Mouse (Mus musculus): ENCODE measurements around the gene Phf19. TPM values are rescaled to one million over a fixed set of nuclear protein-coding genes. Genes with fewer than 3 reads are reported as not detected.
A peak's percentile ranks its signal among the peaks of the same experiment; 100 is the strongest.

The Phf19 gene
- polyA plus RNA-seq, 1 experiment: 1.2 TPM

DNA sequence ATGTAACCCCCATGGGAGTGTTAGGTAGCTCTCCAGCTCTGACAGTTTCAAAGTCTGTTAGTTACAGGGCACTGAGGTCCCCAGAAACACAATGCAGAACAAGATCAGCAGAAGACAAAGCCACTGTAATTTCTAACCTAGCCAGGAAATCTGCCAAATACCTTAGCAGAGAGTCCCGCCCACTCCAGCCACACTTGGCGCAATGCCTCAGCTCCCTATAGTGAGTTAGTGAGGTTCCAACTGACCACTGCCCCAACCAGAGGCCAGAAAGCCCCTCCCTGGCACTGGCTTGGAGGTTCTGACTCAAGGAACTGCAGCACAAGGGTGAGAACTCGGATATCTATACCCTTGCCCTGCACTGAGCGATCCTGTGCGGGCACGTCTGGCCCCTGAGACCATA is 11.1 kb downstream of the Phf19 start:
- Histone ChIP-seq H3K27me3 (replicated peaks) (peaks cover 4% of the 10 kb centered on the region), H3K4me3 (replicated peaks) (no peak overlapping the region), H3K9me3 (no peaks in the 10 kb centered on the region), H3K36me3 (replicated peaks; ENCODE audit: low read length) (peaks cover 26% of the 10 kb centered on the region), H3K4me1 (peaks cover 55% of the 10 kb centered on the region)
- no peak for TF ChIP-seq GATA1 (IDR thresholded peaks at IDR 0.05; ENCODE audit: borderline replicate concordance, low read length)
- no peak for TF ChIP-seq FLI1 (IDR thresholded peaks at IDR 0.05; ENCODE audit: low read length)

DNA sequence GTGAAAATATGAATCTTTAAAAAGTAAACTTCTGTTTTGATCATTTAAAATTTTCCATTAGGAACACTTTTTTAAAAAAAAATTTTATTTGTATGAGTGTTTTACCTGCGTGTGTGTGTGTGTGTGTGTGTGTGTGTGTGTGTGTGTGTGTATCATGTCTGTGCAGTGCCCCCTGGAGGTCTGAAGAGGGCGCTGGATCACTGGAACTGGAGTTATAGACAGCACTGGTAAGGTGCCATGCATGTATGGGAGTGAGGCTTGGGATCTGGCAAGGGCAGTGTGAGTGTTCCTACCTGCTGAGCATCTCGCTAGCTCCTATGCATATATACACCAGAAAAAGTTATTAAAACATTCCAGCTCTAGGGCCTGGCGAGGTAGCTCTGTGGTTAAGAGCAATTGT is 12.1 kb downstream of the Phf19 start:
- TF ChIP-seq GATA1 (IDR thresholded peaks at IDR 0.05; ENCODE audit: borderline replicate concordance, low read length) (no peak), FLI1 (IDR thresholded peaks at IDR 0.05; ENCODE audit: low read length) (no peak)
- Histone ChIP-seq H3K4me3 (replicated peaks) (no peak overlapping the region), H3K4me1 (peaks cover 57% of the 10 kb centered on the region), H3K36me3 (replicated peaks; ENCODE audit: low read length) (peaks cover 30% of the 10 kb centered on the region), H3K9me3 (no peaks in the 10 kb centered on the region), H3K27me3 (replicated peaks) (peaks cover 4% of the 10 kb centered on the region)

DNA sequence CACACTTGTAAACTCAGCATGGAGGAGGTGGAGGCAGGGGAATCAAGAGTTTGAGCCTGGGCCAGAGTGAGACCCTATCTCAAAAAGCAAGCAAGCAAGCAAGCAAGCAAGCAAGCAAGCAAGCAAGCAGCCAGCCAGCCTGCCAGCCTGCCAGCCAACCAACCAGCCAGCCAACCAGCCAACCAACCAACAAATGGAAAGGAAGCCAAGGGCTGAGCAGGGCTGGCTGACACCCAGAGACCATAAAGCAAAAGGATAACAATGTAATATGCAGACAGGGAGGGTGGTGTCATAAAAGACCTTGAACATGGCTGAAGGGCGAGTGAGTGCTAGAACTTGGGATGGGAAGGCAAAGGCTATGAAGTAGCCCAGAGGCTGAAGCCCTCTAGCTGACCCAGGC is 13.4 kb downstream of the Phf19 start:
- no peak overlapping the region for H3K4me3 ChIP-seq (replicated peaks)
- H3K9me3 ChIP-seq: no peaks in the 10 kb centered on the region
- TF ChIP-seq FLI1 (IDR thresholded peaks at IDR 0.05; ENCODE audit: low read length): no peak
- no peak for TF ChIP-seq GATA1 (IDR thresholded peaks at IDR 0.05; ENCODE audit: borderline replicate concordance, low read length)
- peaks cover 11% of the 10 kb centered on the region for H3K27me3 ChIP-seq (replicated peaks)
- H3K4me1 ChIP-seq: peaks cover 52% of the 10 kb centered on the region
- peaks cover 39% of the 10 kb centered on the region for H3K36me3 ChIP-seq (replicated peaks; ENCODE audit: low read length)

DNA sequence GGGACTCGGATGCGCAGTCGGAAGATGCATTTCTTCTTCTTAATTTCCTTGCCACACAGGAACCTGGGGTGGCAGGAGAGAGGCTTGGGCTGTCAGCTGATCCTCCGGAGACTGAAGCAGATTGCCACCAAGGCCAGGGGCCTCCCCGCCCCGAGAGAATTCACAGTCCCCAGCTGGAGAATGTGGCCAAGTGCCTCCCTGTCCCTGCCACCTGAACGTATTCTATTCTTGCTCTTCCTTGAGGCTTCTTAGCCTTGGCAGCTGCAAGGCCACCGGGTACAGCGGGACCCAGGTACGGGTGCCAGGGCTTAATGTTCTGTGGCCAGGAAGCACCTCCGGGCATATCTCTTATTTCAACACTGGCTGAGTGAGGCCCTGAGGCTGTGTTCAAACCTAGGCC is 14.1 kb downstream of the Phf19 start:
- peaks cover 13% of the 10 kb centered on the region for H3K27me3 ChIP-seq (replicated peaks)
- H3K4me3 ChIP-seq (replicated peaks): no peak overlapping the region
- no peak for TF ChIP-seq GATA1 (IDR thresholded peaks at IDR 0.05; ENCODE audit: borderline replicate concordance, low read length)
- peaks cover 52% of the 10 kb centered on the region for H3K4me1 ChIP-seq
- H3K36me3 ChIP-seq (replicated peaks; ENCODE audit: low read length): peaks cover 46% of the 10 kb centered on the region
- H3K9me3 ChIP-seq: no peaks in the 10 kb centered on the region

DNA sequence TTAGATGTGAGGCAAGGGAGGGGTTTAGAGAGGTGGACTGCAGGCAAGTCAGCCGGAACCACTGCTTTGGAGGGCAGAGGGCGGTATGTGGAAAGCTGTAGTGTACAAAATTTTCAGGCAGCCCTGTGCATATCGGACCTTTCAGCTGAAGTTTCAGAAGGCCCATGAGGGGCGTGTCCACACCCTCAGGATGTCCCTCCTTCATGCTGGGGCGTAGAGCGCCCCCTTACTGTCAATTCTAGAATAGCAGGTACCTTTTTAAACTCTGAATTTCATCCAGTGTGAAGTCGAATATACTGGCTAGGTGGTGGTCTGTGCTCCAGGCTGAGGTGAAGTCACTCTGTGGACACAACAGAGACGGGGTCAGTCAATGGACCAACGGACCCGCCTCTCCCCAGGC is 16.0 kb downstream of the Phf19 start:
- Histone ChIP-seq H3K4me1 (peaks cover 45% of the 10 kb centered on the region), H3K36me3 (replicated peaks; ENCODE audit: low read length) (peaks cover 42% of the 10 kb centered on the region), H3K4me3 (replicated peaks) (no peak overlapping the region), H3K27me3 (replicated peaks) (peaks cover 15% of the 10 kb centered on the region), H3K9me3 (no peaks in the 10 kb centered on the region)
- no peak for TF ChIP-seq GATA1 (IDR thresholded peaks at IDR 0.05; ENCODE audit: borderline replicate concordance, low read length)
- no peak for TF ChIP-seq FLI1 (IDR thresholded peaks at IDR 0.05; ENCODE audit: low read length)

DNA sequence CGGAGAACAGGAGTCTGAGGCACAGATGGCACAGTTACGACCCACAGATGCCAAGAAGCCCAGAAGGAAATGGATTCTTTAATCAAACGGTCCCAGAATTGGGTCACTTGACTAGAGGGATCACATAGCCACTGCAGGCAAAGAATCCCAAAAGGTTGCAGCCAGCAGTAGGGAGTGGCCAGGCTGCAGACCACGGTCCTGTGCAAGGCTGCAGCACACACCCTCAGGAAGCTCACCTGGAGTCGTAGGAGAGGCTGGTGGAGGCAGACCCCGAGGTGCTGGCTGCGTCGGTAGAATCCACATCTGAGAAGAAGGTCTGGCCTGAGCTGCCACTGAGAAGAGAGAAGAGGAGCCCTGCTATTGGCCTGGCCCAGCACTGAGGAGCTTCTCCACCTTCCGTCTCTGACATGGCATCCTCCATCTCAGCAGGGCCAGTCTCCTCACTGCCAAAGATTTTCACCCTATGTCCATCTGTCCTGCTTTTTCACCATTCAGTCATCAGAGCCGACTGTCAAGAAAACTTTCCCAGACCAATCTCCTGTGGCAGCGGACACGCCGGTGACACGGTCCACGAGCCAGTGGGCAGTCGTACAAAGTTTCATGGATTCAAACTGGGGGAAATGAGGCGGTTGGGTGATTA is 16.9 kb downstream of the Phf19 start:
- Histone ChIP-seq H3K4me3 (replicated peaks) (no peak overlapping the region), H3K4me1 (peaks cover 48% of the 10 kb centered on the region), H3K9me3 (no peaks in the 10 kb centered on the region), H3K36me3 (replicated peaks; ENCODE audit: low read length) (peaks cover 41% of the 10 kb centered on the region), H3K27me3 (replicated peaks) (peaks cover 16% of the 10 kb centered on the region)
- TF ChIP-seq FLI1 (IDR thresholded peaks at IDR 0.05; ENCODE audit: low read length): no peak
- no peak for TF ChIP-seq GATA1 (IDR thresholded peaks at IDR 0.05; ENCODE audit: borderline replicate concordance, low read length)

DNA sequence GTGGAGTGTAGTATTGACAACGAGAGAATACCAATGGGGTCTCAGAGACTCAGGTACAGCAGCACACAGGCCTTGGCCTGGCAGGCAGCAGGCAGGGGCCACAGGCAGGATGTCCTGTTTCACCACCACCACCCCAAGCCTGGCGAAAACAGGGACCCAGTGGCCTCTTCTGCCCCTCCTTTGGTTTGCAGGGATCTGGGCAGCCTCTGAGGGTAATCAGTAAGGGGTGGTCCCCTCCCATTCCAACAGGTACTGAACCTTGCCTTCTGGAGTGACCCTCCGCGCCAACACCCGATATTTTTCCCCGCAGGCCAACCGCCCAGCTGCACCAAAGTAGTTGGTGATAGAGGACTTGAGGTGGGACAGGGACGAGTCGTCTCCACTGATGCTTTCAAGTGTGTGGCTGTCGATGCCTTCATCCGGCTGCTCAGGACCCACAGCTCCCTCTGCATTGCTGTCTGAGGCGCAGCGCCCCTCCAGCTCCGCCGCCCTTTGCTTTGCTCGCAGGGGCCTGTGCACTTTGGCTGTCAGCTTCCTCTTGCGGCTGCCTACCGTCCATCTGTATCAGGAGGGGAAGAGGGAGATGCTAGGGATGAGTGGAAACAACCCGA is 18.2 kb downstream of the Phf19 start:
- peaks cover 21% of the 10 kb centered on the region for H3K27me3 ChIP-seq (replicated peaks)
- no peaks in the 10 kb centered on the region for H3K9me3 ChIP-seq
- H3K4me1 ChIP-seq: peaks cover 48% of the 10 kb centered on the region
- no peak overlapping the region for H3K4me3 ChIP-seq (replicated peaks)
- TF ChIP-seq FLI1 (IDR thresholded peaks at IDR 0.05; ENCODE audit: low read length): no peak
- no peak for TF ChIP-seq GATA1 (IDR thresholded peaks at IDR 0.05; ENCODE audit: borderline replicate concordance, low read length)
- peaks cover 36% of the 10 kb centered on the region for H3K36me3 ChIP-seq (replicated peaks; ENCODE audit: low read length)

DNA sequence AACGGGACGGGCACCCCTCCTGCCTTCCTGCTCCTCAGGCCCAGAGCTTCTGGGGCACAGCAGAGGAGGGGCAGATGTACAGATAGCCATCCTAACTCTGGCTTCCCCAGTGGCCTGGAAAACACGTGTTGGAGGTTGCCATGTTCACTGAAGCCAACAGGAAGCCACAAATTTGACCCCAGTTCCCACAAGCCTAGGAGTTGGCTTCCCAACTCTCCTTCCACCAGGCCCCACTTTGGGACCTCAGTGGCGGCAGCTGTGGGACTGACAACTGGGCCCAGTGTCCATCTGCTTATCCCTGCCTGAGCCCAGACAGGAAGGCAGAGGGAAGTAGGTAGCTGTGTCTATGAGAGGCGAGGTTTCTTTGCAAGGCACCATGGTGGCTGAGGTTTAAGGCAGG is 19.9 kb downstream of the Phf19 start:
- Histone ChIP-seq H3K9me3 (no peaks in the 10 kb centered on the region), H3K27me3 (replicated peaks) (peaks cover 30% of the 10 kb centered on the region), H3K4me1 (peaks cover 48% of the 10 kb centered on the region), H3K36me3 (replicated peaks; ENCODE audit: low read length) (peaks cover 22% of the 10 kb centered on the region), H3K4me3 (replicated peaks) (peak overlapping the region; percentile 21)
- TF ChIP-seq FLI1 (IDR thresholded peaks at IDR 0.05; ENCODE audit: low read length) (no peak), GATA1 (IDR thresholded peaks at IDR 0.05; ENCODE audit: borderline replicate concordance, low read length) (no peak)

DNA sequence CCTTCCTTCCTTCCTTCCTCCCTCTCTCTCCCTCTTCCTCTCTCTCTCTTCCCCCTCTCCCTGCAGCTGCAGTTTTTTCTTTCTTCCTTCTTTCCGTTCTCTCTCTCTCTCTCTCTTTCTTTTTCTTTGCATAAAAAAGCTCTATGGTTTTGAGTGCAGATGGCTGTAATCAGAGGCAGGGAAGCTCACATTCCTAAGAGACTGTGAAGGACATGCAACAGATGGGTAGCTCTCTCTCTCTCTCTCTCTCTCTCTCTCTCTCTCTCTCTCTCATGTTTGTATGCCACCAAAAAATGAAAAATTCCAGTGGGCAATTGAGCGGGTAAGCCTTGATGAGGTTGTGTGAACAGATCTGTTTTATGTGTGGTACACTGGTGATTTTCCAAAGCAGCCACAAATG is 29.6 kb downstream of the Phf19 start:
- peaks cover 9% of the 10 kb centered on the region for H3K4me1 ChIP-seq
- TF ChIP-seq GATA1 (IDR thresholded peaks at IDR 0.05; ENCODE audit: borderline replicate concordance, low read length) (no peak), FLI1 (IDR thresholded peaks at IDR 0.05; ENCODE audit: low read length) (no peak)
- no peak overlapping the region for H3K4me3 ChIP-seq (replicated peaks)
- H3K27me3 ChIP-seq (replicated peaks): peaks cover 47% of the 10 kb centered on the region
- H3K36me3 ChIP-seq (replicated peaks; ENCODE audit: low read length): no peaks in the 10 kb centered on the region
- peaks cover 15% of the 10 kb centered on the region for H3K9me3 ChIP-seq

DNA sequence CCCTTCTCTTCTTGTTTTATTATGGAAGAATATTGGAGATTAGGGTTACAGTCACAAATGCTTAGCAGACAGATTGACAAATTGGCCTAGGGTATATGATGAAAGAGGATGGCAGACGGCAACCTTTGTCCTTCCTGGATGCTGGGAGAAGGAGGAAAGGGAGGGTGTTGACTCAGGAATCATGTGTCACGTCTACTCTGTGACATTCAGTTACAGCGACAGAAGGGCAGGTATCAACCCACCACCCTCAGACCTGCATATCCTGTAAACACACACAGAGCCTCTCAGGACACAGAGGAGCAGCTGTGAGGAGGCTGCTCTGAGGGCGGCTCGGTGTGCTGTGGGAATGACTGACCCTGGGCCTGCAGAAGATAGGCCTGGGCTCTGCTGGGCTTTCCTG is 30.6 kb downstream of the Phf19 start:
- Histone ChIP-seq H3K4me1 (peaks cover 16% of the 10 kb centered on the region), H3K4me3 (replicated peaks) (no peak overlapping the region), H3K36me3 (replicated peaks; ENCODE audit: low read length) (no peaks in the 10 kb centered on the region), H3K9me3 (peaks cover 15% of the 10 kb centered on the region), H3K27me3 (replicated peaks) (peaks cover 41% of the 10 kb centered on the region)
- no peak for TF ChIP-seq FLI1 (IDR thresholded peaks at IDR 0.05; ENCODE audit: low read length)
- no peak for TF ChIP-seq GATA1 (IDR thresholded peaks at IDR 0.05; ENCODE audit: borderline replicate concordance, low read length)

All from megakaryocyte, embryonic 14.5 days (primary cell).